Mouse (Mus musculus) embryonic fibroblast, embryonic 13.5 days (primary cell): ENCODE results near the gene Fli1.

ENCODE experiments used
- CTCF ChIP-seq: IDR thresholded peaks from 2 replicates; pipeline ENCODE4 v1.5.1; 2011; ENCODE audit warnings: mild to moderate bottlenecking, control low read depth, low read length, moderate library complexity, borderline replicate concordance; ENCODE audit not compliant: insufficient read depth
- POLR2A ChIP-seq: IDR thresholded peaks from 2 replicates; pipeline ENCODE4 v1.6.1; 2011; ENCODE audit warnings: low read depth, mild to moderate bottlenecking, control low read depth, low read length, moderate library complexity

DNA sequence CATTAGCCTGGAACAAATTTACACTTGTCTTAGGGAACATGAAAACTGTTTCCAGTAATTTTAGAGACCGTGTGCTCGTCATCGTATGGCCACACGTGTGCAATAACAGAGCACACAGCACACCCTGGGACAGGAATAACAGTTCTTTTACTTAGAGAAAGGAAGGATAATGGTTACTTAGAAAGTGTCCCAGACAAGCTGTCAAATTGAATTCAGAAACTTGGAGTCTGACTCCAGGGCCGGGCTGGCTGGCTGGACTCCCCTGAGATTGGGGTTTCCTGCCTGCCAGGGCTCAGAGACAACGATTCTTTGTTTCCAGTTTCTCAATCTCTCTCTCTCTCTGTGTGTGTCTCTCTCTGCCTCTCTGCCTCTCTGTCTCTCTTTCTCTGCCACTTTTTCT is 98.8 kb downstream of the Fli1 start:
- TF ChIP-seq CTCF (no peak), POLR2A (no peak)
